Comparison of ENCODE assay signal across 10 mouse cellular contexts in genomic region chr1:154120693-154121092, GRCm38 (mm10).
DNase-seq lines count a peak whose midpoint lies in the region; ATAC-seq lines count a peak whose summit lies in the region.
"Had no signal": no experiment of that assay in that cellular context is flagged by ENCODE, and none has a peak within 500 bp of the region (broad histone marks: within the 10 kb centered on the region; RNA-seq: fewer than 3 reads in every experiment).

No protein-coding gene starts in this region.

- no peak overlapping the region for H3K27ac ChIP-seq in heart, embryonic 10.5 days
- H3K27ac ChIP-seq: liver, embryonic 13.5 days had no signal

- H3K4me1 ChIP-seq in heart, embryonic 10.5 days = peaks cover 12% of the 10 kb centered on the region

- no peak overlapping the region for H3K4me3 ChIP-seq in heart, embryonic 10.5 days
- H3K4me3 ChIP-seq: liver, embryonic 13.5 days had no signal

- H3K27me3 ChIP-seq in heart, embryonic 10.5 days (ENCODE audit: insufficient read depth, poor library complexity, severe bottlenecking) = 0 out of 2 replicates have a peak, but pooled peaks cover 6% of the 10 kb centered on the region
- H3K27me3 ChIP-seq: CH12.LX; liver, embryonic 13.5 days had no signal

- 45% methylated on average over 1 of the region's 1 CpGs for WGBS in heart, embryonic 10.5 days

- intact Hi-C loops in left cerebral cortex, postnatal 4 days (cut with DNase I) = no loop called here

- no peaks in the 10 kb centered on the region for H3K36me3 ChIP-seq in heart, embryonic 10.5 days
- H3K36me3 ChIP-seq: liver, embryonic 13.5 days had no signal

- peak; percentile 98 for DNase-seq in heart, adult 11 months
- no peak for DNase-seq in heart, embryonic 10.5 days (ENCODE audit: low spot score)
- peak; percentile 28 for DNase-seq in 3T3-L1 (ENCODE audit: low read depth, low spot score)
- DNase-seq in cerebellum, adult 18-20 months = peak; percentile 45 to 52
- DNase-seq in gastrocnemius, postnatal 4 days (ENCODE audit: low spot score in 2 of 2) = peak; percentile 23 to 62
- DNase-seq in left cerebral cortex, postnatal 4 days = peak; percentile 92
- no peak for DNase-seq in embryo, embryonic 10.5 days (ENCODE audit: low spot score)
- DNase-seq: liver, embryonic 13.5 days had no signal

- no peaks in the 10 kb centered on the region for H3K9me3 ChIP-seq in heart, embryonic 10.5 days
- H3K9me3 ChIP-seq: liver, embryonic 13.5 days had no signal

- no peak for ATAC-seq in erythroid progenitor cell, adult 5-6 weeks (replicated peaks; ENCODE audit: low FRiP score, poor library complexity, severe bottlenecking)

Comparison
In these comparisons a context has a peak if more than half of its experiments do, and no peak if none do; other contexts are left out.
1. DNase-seq: peak in heart, adult 11 months (single experiment), 3T3-L1 (single experiment), cerebellum, adult 18-20 months (2 of 2), gastrocnemius, postnatal 4 days (2 of 2) and left cerebral cortex, postnatal 4 days (single experiment); none in heart, embryonic 10.5 days (single experiment) and embryo, embryonic 10.5 days (single experiment).